Mouse (Mus musculus): ENCODE measurements around the gene Hoxb7. TPM values are rescaled to one million over a fixed set of nuclear protein-coding genes. Genes with fewer than 3 reads are reported as not detected.

Hoxb7 gene
- polyA plus RNA-seq, 1 experiment from 2014 or later: not detected

DNA sequence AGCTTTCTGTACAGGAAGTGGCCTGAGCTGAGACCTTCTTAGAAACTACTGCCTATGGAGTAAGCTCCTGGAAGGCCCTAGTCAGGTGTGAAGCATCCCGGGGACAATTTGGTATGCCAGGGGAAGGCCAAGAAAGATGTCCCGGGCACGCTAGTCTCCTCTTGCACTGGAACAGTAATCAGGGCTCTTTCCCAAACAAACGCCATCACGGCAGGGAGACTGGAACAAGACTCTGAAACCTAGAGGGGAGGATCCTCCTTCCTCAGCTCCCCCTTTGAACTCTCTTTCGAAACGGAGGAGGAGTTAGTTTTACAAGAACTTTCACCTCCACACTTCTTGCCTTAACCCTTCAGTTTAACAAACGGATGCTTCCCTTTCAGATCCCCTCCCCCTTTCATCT lies 45.7 kb downstream of the Hoxb7 start:
- Histone ChIP-seq H3K36me3 (ENCODE audit: control insufficient read depth, insufficient read depth, low read length) (no peaks in the 10 kb centered on the region), H3K9me3 (ENCODE audit: control insufficient read depth, low read length) (no peaks in the 10 kb centered on the region), H3K27me3 (ENCODE audit: control insufficient read depth, insufficient read depth, low read length) (peaks cover 100% of the 10 kb centered on the region), H3K4me3 (replicated peaks; ENCODE audit: low read depth, low read length) (no peak overlapping the region), H3K9ac (replicated peaks; ENCODE audit: low read length) (no peak overlapping the region), H3K27ac (replicated peaks; ENCODE audit: low read depth, low read length) (no peak overlapping the region), H3K4me1 (ENCODE audit: control insufficient read depth, insufficient read depth, low read length) (no peaks in the 10 kb centered on the region), H3K4me2 (ENCODE audit: low read length) (no peak overlapping the region)
- DNase-seq (no peak), ATAC-seq (ENCODE audit: low FRiP score, low TSS enrichment) (no peak)
- under 1% methylated on average over 8 of the region's 8 CpGs for WGBS

DNA sequence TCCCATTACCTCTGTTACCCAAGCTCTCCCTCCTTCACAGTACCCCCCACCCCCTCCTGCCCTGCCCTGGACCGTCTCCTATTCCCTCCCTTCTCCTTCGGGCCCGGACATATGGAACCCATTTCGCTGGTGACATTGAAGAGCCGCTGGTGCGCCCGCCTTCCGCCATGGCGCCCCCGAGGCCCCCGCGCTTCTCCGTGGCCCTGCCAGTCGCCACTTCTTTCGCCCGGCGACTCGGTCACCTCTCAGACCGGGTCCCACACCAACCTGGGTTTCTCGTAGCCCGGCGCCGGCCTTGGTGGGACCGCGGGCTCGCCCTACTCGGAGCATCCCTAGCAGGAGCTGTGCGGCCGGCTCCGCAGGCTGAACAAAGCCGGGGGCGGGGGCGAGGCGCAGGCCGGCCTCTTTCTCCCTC lies 46.2 kb downstream of the Hoxb7 start:
- Histone ChIP-seq H3K9me3 (ENCODE audit: control insufficient read depth, low read length) (no peaks in the 10 kb centered on the region), H3K4me3 (replicated peaks; ENCODE audit: low read depth, low read length) (no peak overlapping the region), H3K36me3 (ENCODE audit: control insufficient read depth, insufficient read depth, low read length) (no peaks in the 10 kb centered on the region), H3K27me3 (ENCODE audit: control insufficient read depth, insufficient read depth, low read length) (peaks cover 100% of the 10 kb centered on the region), H3K27ac (replicated peaks; ENCODE audit: low read depth, low read length) (no peak overlapping the region), H3K9ac (replicated peaks; ENCODE audit: low read length) (no peak overlapping the region), H3K4me1 (ENCODE audit: control insufficient read depth, insufficient read depth, low read length) (no peaks in the 10 kb centered on the region), H3K4me2 (ENCODE audit: low read length) (no peak overlapping the region)
- ATAC-seq (ENCODE audit: low FRiP score, low TSS enrichment): no peak
- WGBS: under 1% methylated on average over 35 of the region's 35 CpGs
- DNase-seq: no peak

DNA sequence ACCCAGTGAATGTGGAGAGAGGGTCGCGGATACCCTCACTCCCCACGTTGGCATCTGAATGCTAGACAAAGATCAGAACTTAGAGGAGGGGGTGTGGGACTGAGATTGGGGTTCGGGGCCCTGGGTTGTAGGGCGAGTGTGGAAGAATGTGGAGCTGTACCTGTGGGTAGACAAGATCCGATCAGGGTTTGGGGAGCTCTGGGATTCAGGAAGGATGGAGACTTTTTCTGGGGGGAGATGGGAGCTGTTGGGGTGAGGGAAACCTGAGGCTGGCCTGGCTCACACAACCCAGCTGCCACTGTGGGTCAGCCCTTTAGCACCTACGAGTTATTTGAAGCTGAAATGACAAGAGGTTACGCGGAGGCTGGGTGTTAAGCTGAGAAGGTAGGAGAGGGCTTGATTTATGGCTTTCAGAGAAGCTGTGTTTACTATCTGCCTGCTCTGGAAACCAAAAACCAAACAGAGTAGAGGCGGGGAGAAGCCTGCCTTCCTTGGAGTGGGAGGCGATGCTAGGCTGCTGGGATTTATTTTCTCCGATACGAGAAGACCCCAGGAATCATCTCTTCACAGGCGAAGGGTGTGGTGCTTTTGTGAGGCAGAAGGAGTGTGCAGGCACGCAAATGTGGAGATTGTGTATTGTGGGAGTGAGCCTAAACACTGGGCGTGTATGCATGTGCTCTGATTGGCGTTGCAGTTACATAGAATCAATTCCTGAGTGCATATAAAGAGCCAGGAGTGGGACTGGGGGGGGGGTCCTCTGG lies 47.0 kb downstream of the Hoxb7 start:
- H3K4me3 ChIP-seq (replicated peaks; ENCODE audit: low read depth, low read length): no peak overlapping the region
- H3K4me2 ChIP-seq (ENCODE audit: low read length): no peak overlapping the region
- DNase-seq (no peak), ATAC-seq (ENCODE audit: low FRiP score, low TSS enrichment) (no peak)
- H3K4me1 ChIP-seq (ENCODE audit: control insufficient read depth, insufficient read depth, low read length): no peaks in the 10 kb centered on the region
- H3K9ac ChIP-seq (replicated peaks; ENCODE audit: low read length): no peak overlapping the region
- no peaks in the 10 kb centered on the region for H3K36me3 ChIP-seq (ENCODE audit: control insufficient read depth, insufficient read depth, low read length)
- 2% methylated on average over 17 of the region's 17 CpGs for WGBS
- H3K27me3 ChIP-seq (ENCODE audit: control insufficient read depth, insufficient read depth, low read length): peaks cover 100% of the 10 kb centered on the region
- H3K9me3 ChIP-seq (ENCODE audit: control insufficient read depth, low read length): no peaks in the 10 kb centered on the region
- no peak overlapping the region for H3K27ac ChIP-seq (replicated peaks; ENCODE audit: low read depth, low read length)

DNA sequence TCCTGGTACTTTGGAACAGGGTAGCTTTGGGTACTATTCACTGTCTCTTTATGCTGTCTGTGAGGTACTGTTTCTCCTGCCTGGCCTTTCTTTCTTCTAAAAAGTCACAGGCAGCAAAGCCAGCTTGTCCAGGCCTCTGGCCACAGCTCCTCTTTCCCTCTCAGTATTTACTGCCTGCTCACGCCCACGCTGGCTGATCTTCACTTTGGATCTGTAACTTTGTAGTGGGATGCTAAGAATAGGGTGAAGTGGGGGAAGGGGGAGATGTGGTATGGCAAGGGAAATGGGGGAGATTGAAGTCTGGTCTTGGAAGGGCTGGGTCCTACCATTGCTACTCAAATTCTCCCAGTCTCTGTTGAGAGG lies 47.6 kb downstream of the Hoxb7 start:
- no peak overlapping the region for H3K4me2 ChIP-seq (ENCODE audit: low read length)
- H3K9me3 ChIP-seq (ENCODE audit: control insufficient read depth, low read length): no peaks in the 10 kb centered on the region
- WGBS: 0% methylated on average over 2 of the region's 2 CpGs
- no peaks in the 10 kb centered on the region for H3K36me3 ChIP-seq (ENCODE audit: control insufficient read depth, insufficient read depth, low read length)
- DNase-seq (no peak), ATAC-seq (ENCODE audit: low FRiP score, low TSS enrichment) (no peak)
- H3K4me3 ChIP-seq (replicated peaks; ENCODE audit: low read depth, low read length): no peak overlapping the region
- peaks cover 100% of the 10 kb centered on the region for H3K27me3 ChIP-seq (ENCODE audit: control insufficient read depth, insufficient read depth, low read length)
- H3K27ac ChIP-seq (replicated peaks; ENCODE audit: low read depth, low read length): no peak overlapping the region
- no peaks in the 10 kb centered on the region for H3K4me1 ChIP-seq (ENCODE audit: control insufficient read depth, insufficient read depth, low read length)
- H3K9ac ChIP-seq (replicated peaks; ENCODE audit: low read length): no peak overlapping the region

DNA sequence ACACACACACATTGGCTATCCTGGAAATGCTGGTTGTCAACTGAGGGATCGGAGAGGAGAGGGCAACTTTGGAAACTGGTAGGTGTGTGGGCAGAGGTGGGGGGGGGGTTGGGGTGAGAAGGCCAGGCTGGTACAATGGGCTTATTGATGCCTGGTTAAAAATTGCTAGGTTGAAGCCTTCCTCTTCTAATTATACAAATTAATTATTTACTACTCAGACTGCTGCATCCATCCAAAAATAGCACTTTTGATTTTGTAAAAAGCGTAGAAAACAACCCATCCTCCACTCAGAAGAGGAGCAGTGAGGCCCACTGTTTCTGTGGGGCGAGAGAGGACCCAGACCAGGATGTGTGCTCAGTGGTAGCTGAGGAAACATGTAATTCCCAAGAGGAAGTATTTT lies 48.6 kb downstream of the Hoxb7 start:
- WGBS: 22% methylated on average over 3 of the region's 3 CpGs
- H3K4me3 ChIP-seq (replicated peaks; ENCODE audit: low read depth, low read length): no peak overlapping the region
- no peak overlapping the region for H3K27ac ChIP-seq (replicated peaks; ENCODE audit: low read depth, low read length)
- peaks cover 100% of the 10 kb centered on the region for H3K27me3 ChIP-seq (ENCODE audit: control insufficient read depth, insufficient read depth, low read length)
- no peak overlapping the region for H3K9ac ChIP-seq (replicated peaks; ENCODE audit: low read length)
- DNase-seq: no peak
- no peaks in the 10 kb centered on the region for H3K4me1 ChIP-seq (ENCODE audit: control insufficient read depth, insufficient read depth, low read length)
- no peak for ATAC-seq (ENCODE audit: low FRiP score, low TSS enrichment)
- no peaks in the 10 kb centered on the region for H3K36me3 ChIP-seq (ENCODE audit: control insufficient read depth, insufficient read depth, low read length)
- no peaks in the 10 kb centered on the region for H3K9me3 ChIP-seq (ENCODE audit: control insufficient read depth, low read length)
- H3K4me2 ChIP-seq (ENCODE audit: low read length): no peak overlapping the region

DNA sequence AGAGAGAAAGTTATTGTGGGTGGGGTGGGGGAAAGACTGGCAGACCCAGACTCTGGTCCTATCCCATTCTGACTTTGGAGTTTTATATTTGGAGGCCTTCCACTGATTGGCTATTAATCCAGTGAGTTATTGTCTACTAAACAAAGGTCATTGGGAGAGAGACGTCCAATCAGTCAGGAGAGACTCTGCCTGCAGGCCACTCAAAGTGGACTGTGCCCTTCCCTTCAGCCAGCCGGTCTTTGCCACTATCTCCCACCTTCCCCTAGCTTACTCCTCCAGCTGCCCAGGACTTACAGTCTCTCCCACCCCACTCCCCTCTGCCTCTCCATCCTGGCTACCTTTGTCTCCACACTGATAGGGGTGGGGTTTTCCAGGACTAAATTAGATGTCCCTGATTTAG lies 50.2 kb downstream of the Hoxb7 start:
- 2% methylated on average over 2 of the region's 2 CpGs for WGBS
- Histone ChIP-seq H3K27ac (replicated peaks; ENCODE audit: low read depth, low read length) (no peak overlapping the region), H3K9me3 (ENCODE audit: control insufficient read depth, low read length) (no peaks in the 10 kb centered on the region), H3K9ac (replicated peaks; ENCODE audit: low read length) (no peak overlapping the region), H3K4me1 (ENCODE audit: control insufficient read depth, insufficient read depth, low read length) (no peaks in the 10 kb centered on the region), H3K36me3 (ENCODE audit: control insufficient read depth, insufficient read depth, low read length) (no peaks in the 10 kb centered on the region), H3K4me3 (replicated peaks; ENCODE audit: low read depth, low read length) (no peak overlapping the region), H3K4me2 (ENCODE audit: low read length) (no peak overlapping the region), H3K27me3 (ENCODE audit: control insufficient read depth, insufficient read depth, low read length) (peaks cover 98% of the 10 kb centered on the region)
- ATAC-seq (ENCODE audit: low FRiP score, low TSS enrichment) (no peak), DNase-seq (no peak)

DNA sequence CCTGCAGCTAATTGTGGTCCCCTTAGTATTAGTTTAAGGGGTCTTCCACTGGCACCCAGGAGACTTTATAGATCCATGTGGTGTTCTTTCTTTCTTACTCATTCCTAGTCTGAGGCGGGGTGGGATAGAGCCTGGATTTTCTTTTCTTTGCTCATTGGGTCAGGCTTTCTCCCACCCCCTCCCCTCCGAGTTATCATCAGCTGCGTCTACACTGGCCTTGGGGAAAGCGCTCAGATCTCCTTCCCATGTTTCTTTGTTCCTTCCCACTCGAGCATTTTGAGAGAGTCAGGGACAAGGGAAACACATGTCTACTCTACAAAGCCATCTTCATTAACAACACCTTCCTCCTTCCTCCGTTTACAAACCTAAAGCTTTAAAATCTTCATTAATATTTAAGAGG lies 50.6 kb downstream of the Hoxb7 start:
- H3K4me2 ChIP-seq (ENCODE audit: low read length): no peak overlapping the region

DNA sequence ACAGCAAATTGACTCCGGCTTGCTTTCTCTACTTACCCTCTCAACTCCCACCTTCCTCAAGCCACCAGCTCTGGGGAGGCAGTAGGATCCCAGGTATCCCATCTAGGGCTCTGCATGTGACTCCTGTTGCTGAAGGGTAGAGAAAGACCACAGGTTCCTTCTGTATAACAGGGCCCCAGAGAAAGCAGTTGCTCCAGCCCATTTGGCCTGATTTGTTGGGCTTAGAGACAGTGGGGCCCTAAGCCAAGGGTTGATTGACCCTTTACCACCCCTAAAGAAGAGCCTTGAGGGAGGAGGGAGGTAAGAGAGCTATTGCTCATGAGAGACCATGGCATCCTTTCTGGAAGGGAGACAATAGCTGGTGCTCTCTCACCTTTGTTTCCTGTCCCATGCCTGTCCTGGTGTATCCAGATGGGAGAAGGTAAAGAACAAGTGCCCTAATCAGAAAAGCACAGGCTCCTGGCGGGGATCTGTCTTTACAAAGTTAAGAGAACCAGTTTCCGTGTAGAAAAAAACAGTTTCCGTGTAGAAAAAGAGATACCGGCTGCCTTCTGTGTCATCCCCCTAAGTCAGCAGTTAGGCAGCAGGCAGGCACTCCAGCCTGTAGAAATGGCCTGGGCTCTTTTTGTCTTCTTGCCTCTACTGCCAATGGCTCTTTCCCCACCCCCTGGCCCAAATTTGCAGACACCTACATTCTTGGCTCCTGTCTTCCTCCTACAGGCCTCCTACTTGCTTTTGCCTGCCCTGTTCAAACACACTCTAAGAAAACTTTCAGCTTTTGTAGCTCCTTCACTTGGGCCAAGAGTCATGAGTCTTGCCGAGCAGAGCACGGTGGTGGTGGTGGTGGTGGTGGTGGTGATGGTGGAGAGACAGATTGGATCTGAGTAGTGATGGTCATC lies 52.8 kb downstream of the Hoxb7 start:
- ATAC-seq (ENCODE audit: low FRiP score, low TSS enrichment) (no peak), DNase-seq (no peak)
- Histone ChIP-seq H3K36me3 (ENCODE audit: control insufficient read depth, insufficient read depth, low read length) (no peaks in the 10 kb centered on the region), H3K9ac (replicated peaks; ENCODE audit: low read length) (no peak overlapping the region), H3K4me2 (ENCODE audit: low read length) (no peak overlapping the region), H3K9me3 (ENCODE audit: control insufficient read depth, low read length) (no peaks in the 10 kb centered on the region), H3K27me3 (ENCODE audit: control insufficient read depth, insufficient read depth, low read length) (peaks cover 97% of the 10 kb centered on the region), H3K4me3 (replicated peaks; ENCODE audit: low read depth, low read length) (no peak overlapping the region), H3K4me1 (ENCODE audit: control insufficient read depth, insufficient read depth, low read length) (no peaks in the 10 kb centered on the region), H3K27ac (replicated peaks; ENCODE audit: low read depth, low read length) (no peak overlapping the region)
- WGBS: 10% methylated on average over 7 of the region's 7 CpGs

More for the DNA sequence above, 50.6 kb downstream of the Hoxb7 start:
- Histone ChIP-seq H3K27me3 (ENCODE audit: control insufficient read depth, insufficient read depth, low read length) (peaks cover 98% of the 10 kb centered on the region), H3K27ac (replicated peaks; ENCODE audit: low read depth, low read length) (no peak overlapping the region), H3K9ac (replicated peaks; ENCODE audit: low read length) (no peak overlapping the region), H3K9me3 (ENCODE audit: control insufficient read depth, low read length) (no peaks in the 10 kb centered on the region), H3K4me1 (ENCODE audit: control insufficient read depth, insufficient read depth, low read length) (no peaks in the 10 kb centered on the region), H3K4me3 (replicated peaks; ENCODE audit: low read depth, low read length) (no peak overlapping the region), H3K36me3 (ENCODE audit: control insufficient read depth, insufficient read depth, low read length) (no peaks in the 10 kb centered on the region)
- DNase-seq (no peak), ATAC-seq (ENCODE audit: low FRiP score, low TSS enrichment) (no peak)
- WGBS: 3% methylated on average over 6 of the region's 6 CpGs
